Mouse (Mus musculus): ENCODE data around the gene Fga. TPM values are rescaled to one million over a fixed set of nuclear protein-coding genes. Genes with fewer than 3 reads are reported as not detected.
A peak's percentile ranks its signal among the peaks of the same experiment; 100 is the strongest.

The Fga gene
- polyA plus RNA-seq, 1 experiment from 2014 or later = not detected

DNA sequence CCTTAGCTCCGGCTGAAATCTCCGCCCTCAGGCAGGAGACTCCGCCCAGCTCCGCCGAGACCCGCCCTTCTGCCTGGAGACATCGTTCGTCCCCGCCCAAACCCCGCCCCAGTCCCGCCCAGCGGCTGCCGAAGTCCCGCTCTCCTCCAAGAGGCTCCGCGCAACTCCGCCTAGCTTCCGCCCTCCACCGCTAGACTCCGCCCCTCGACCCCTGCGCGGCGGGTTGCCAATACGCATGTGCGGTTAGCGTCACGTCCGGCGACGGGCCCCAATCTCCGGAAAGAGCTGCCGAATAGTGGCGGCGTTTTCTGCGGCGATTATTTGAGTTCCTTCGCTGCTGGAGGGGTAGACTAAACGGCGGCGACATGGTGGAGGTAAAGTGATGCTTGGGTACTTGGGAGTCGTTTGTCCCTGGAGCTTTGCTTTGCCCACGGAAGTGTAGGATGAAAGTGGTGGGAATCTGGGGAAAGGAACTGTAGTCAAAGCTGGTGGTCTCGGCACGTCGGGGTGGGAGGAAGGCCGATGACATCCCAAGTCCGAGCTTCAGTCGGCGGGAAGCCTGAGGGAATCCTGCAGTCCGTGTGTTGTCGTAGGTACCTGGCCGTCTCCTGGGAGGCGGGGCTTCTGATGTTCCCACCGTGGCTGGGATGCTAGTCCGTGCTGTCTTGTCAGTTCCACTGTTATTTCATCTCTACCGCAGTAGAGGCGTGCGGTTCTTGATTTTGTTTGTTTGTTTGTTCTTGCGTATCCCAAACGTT lies 29.6 kb downstream of the Fga start, which contains the start of gene Plrg1:
Gene Plrg1, plus strand, starts transcription at position 242 of the 758 bp plus-strand sequence.
- Histone ChIP-seq H3K27ac (peak within 1 kb of the TSS; percentile 65), H3K9me3 (replicated peaks) (no peaks in the 10 kb centered on the region), H3K9ac (peak within 1 kb of the TSS; percentile 85), H3K4me2 (peak within 1 kb of the TSS; percentile 89), H3K4me3 (peak within 1 kb of the TSS; percentile 90), H3K4me1 (peaks cover 13% of the 10 kb centered on the region), H3K36me3 (ENCODE audit: poor library complexity, severe bottlenecking) (peaks cover 31% of the 10 kb centered on the region), H3K27me3 (no peaks in the 10 kb centered on the region)
- ATAC-seq = peak; percentile 99
- WGBS = 1% methylated on average over 60 of the region's 61 CpGs

DNA sequence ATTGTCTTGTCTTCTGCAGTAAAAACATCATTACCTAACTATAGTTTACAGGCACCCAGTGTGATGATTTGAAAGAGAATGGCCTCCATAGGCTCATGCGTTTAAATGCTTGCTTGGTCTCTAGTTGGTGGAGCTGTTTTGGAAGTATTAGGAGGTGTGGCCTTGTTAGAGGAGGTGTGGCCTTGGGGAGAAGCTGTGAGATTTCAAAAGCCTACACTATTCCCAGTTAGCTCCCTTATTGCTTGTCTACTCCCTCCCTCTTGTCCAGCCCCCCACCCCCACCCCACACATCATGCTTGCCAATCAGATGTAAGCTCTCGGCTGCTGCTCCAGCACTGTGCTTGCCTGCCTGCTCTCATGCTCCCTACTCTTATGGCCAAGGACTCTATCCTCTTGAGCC lies 31.2 kb downstream of the Fga start:
- Histone ChIP-seq H3K27ac (no peak overlapping the region), H3K27me3 (no peaks in the 10 kb centered on the region), H3K36me3 (ENCODE audit: poor library complexity, severe bottlenecking) (peaks cover 47% of the 10 kb centered on the region), H3K9me3 (replicated peaks) (no peaks in the 10 kb centered on the region), H3K9ac (no peak overlapping the region), H3K4me2 (no peak overlapping the region), H3K4me1 (peaks cover 13% of the 10 kb centered on the region), H3K4me3 (no peak overlapping the region)
- ATAC-seq = no peak
- 80% methylated on average over 2 of the region's 2 CpGs for WGBS

DNA sequence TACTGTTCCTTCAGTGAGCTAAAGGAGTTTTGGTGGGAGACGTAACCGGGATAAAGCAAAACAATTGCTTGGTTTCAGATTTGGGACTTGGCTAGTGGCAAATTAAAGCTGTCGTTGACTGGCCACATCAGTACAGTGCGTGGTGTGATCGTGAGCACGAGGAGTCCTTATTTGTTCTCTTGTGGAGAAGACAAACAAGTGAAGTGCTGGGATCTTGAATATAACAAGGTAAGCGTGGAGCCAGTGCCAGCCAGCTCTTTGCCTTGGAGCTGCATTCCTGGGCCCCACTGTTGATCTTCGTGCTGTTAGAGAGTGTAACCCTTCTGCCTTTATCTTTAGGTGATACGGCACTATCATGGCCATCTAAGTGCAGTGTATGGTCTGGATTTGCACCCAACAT lies 42.0 kb downstream of the Fga start:
- H3K4me2 ChIP-seq = no peak overlapping the region
- no peak for ATAC-seq
- WGBS = 96% methylated on average over 9 of the region's 9 CpGs
- no peaks in the 10 kb centered on the region for H3K27me3 ChIP-seq
- H3K36me3 ChIP-seq (ENCODE audit: poor library complexity, severe bottlenecking) = peaks cover 91% of the 10 kb centered on the region
- no peak overlapping the region for H3K4me3 ChIP-seq
- no peak overlapping the region for H3K27ac ChIP-seq
- no peak overlapping the region for H3K9ac ChIP-seq
- no peaks in the 10 kb centered on the region for H3K9me3 ChIP-seq (replicated peaks)
- no peaks in the 10 kb centered on the region for H3K4me1 ChIP-seq

DNA sequence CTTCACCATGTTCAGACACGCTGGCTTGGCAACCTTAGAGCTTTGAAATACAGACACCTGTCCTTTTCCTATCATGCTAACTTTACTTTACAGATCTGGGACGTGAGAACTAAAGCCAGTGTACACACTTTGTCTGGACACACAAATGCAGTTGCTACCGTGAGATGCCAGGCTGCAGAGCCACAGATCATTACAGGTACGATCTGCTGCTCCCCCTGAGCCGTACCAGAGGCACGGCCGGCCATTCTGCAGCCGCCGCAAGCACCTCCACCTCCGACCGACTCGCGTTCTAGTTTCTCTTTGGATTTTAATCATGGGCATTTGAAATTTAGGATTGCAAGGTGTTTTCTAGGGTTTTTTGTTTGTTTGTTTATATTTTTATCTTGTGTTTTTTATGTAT lies 43.0 kb downstream of the Fga start:
- H3K4me3 ChIP-seq = no peak overlapping the region
- no peaks in the 10 kb centered on the region for H3K27me3 ChIP-seq
- no peaks in the 10 kb centered on the region for H3K4me1 ChIP-seq
- WGBS = 96% methylated on average over 13 of the region's 13 CpGs
- no peak overlapping the region for H3K27ac ChIP-seq
- no peak overlapping the region for H3K9ac ChIP-seq
- no peak for ATAC-seq
- H3K36me3 ChIP-seq (ENCODE audit: poor library complexity, severe bottlenecking) = peaks cover 91% of the 10 kb centered on the region
- no peaks in the 10 kb centered on the region for H3K9me3 ChIP-seq (replicated peaks)
- no peak overlapping the region for H3K4me2 ChIP-seq

DNA sequence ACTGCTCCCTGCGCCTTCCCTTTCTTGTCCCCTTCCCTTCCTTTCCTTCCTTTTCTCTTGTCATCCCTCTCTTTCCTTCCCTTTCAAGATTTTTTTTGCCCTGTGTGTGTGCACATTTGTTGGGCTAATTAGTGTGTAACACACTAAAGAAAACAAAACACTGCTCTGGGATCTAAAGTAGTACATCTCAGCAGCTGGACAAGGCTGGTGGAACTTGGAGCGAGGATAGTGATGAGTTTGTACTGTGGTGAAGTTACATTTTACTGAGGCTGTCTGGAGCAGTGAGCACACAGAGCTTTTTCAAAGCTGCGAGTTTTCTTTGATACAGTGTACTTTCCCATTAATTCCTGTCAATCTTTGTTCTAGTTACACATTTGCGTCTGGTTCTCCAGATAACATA lies 44.4 kb downstream of the Fga start:
- H3K9ac ChIP-seq = no peak overlapping the region
- H3K4me3 ChIP-seq = no peak overlapping the region
- peaks cover 86% of the 10 kb centered on the region for H3K36me3 ChIP-seq (ENCODE audit: poor library complexity, severe bottlenecking)
- H3K27ac ChIP-seq = no peak overlapping the region
- WGBS = 87% methylated on average over 4 of the region's 4 CpGs
- ATAC-seq = no peak
- H3K9me3 ChIP-seq (replicated peaks) = no peaks in the 10 kb centered on the region
- no peaks in the 10 kb centered on the region for H3K27me3 ChIP-seq
- H3K4me2 ChIP-seq = no peak overlapping the region
- H3K4me1 ChIP-seq = no peaks in the 10 kb centered on the region

DNA sequence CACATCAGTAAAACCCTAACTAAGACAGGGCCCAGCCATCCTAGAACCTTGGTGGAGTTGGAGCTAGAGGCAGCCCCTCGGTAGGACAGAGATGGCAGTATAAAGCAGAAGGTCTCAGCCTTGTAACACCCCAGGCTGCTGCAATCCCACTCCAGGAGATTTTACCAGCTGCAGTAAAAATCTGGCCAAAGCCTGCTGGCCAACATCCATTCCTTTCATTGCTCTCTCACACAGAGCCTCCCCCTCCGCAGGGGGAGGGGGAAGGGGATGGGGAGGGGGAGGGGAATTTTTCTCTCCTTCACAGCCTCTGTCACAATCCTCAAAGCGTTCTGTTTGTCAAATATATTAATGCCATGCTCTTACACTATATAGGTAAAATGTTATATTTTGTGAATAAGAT lies 50.7 kb downstream of the Fga start:
- Histone ChIP-seq H3K36me3 (ENCODE audit: poor library complexity, severe bottlenecking) (peaks cover 27% of the 10 kb centered on the region), H3K9me3 (replicated peaks) (no peaks in the 10 kb centered on the region), H3K4me2 (no peak overlapping the region), H3K9ac (no peak overlapping the region), H3K4me3 (no peak overlapping the region), H3K27me3 (no peaks in the 10 kb centered on the region), H3K4me1 (peaks cover 9% of the 10 kb centered on the region), H3K27ac (no peak overlapping the region)
- 45% methylated on average over 2 of the region's 3 CpGs for WGBS
- peak; percentile 34; the same call in 1 of the 2 replicates for ATAC-seq

DNA sequence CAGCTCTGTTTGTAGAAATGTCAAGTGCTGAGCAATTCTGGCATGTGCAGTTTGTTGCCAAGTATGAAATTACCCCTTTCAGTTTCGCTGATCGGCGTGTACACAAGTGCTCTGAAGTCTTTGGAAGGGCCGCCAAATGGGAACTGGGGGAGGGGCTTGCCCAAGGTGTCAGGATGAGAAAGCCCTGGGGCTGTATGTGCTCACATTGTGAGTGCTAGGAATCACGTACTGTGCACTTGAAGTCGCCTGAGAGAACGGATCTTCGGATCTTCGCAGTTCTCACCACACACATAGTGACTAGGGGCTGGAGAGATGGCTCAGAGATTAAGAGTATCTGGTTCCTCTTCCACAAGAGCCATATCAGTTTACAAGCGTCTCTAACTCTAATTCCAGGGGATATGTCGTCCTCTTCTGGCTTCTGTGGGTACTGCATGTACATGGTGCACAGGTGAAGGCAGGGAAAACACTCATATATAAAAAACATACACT lies 54.7 kb downstream of the Fga start:
- ATAC-seq = peak; percentile 80
- Histone ChIP-seq H3K27ac (no peak overlapping the region), H3K9me3 (replicated peaks) (no peaks in the 10 kb centered on the region), H3K4me2 (peak overlapping the region; percentile 55), H3K4me3 (0 out of 2 replicates have a peak overlapping the region, but pooled peaks have one; percentile 18), H3K27me3 (no peaks in the 10 kb centered on the region), H3K4me1 (peaks cover 9% of the 10 kb centered on the region), H3K36me3 (ENCODE audit: poor library complexity, severe bottlenecking) (no peaks in the 10 kb centered on the region), H3K9ac (no peak overlapping the region)
- 4% methylated on average over 11 of the region's 11 CpGs for WGBS

Other genes with a start within 250 kb of the Fga start
- gene Rbm46, start 149.6 kb upstream of the Fga start, polyA plus RNA-seq (2015; fragmentation: Nextera tagmentation; extraction: Ambion mirVana) = 1.0 and 1.2 TPM in 2 replicates
- gene Lrat, start 122.1 kb upstream of the Fga start, polyA plus RNA-seq (2015; fragmentation: Nextera tagmentation; extraction: Ambion mirVana) = 0.06 and 0.13 TPM in 2 replicates
- gene Fgg, start 18.4 kb upstream of the Fga start, polyA plus RNA-seq (2015; fragmentation: Nextera tagmentation; extraction: Ambion mirVana) = 3.2 TPM in 1 of 2 replicates, not detected in the other
- 0.37 TPM in 1 of 2 replicates, not detected in the other for gene Fgb, start 23.8 kb downstream of the Fga start, polyA plus RNA-seq (2015; fragmentation: Nextera tagmentation; extraction: Ambion mirVana)
- 121 and 123 TPM in 2 replicates for gene Plrg1, start 29.4 kb downstream of the Fga start, polyA plus RNA-seq (2015; fragmentation: Nextera tagmentation; extraction: Ambion mirVana)
- gene Dchs2, start 101.9 kb downstream of the Fga start, polyA plus RNA-seq (2015; fragmentation: Nextera tagmentation; extraction: Ambion mirVana) = 0.12 and 0.13 TPM in 2 replicates

Measured in forebrain, embryonic 13.5 days (tissue).